ENCODE assay signal across 9 mouse cellular contexts in genomic region chr12:106658317-106658716, GRCm38 (mm10).
DNase-seq lines count a peak whose midpoint lies in the region; ATAC-seq lines count a peak whose summit lies in the region.
"Had no signal": no experiment of that assay in that cellular context is flagged by ENCODE, and none has a peak within 500 bp of the region (broad histone marks: within the 10 kb centered on the region; RNA-seq: fewer than 3 reads in every experiment).

No protein-coding gene starts in this region.

- no peak for ATAC-seq in CD4-positive, CD25-positive, alpha-beta regulatory T cell, adult 4 months

- peak; percentile 36 for DNase-seq in CD4-positive, CD25-positive, alpha-beta regulatory T cell, adult 2 months (ENCODE audit: low read depth, low spot score)
- peak; percentile 6 for DNase-seq in lung, postnatal 10 days
- no peak for DNase-seq in lung, postnatal 14 days
- DNase-seq in lung, postnatal 4 days: peak; percentile 25 to 36
- DNase-seq in thymus, postnatal 25 days: peak; percentile 67
- DNase-seq in B cell, adult 2 months: no peak
- no peak for DNase-seq in cerebellum, postnatal 14 days
- DNase-seq: kidney, adult 9 months had no signal

Comparison
In these comparisons a context has a peak if more than half of its experiments do, and no peak if none do; other contexts are left out.
1. DNase-seq: peak in CD4-positive, CD25-positive, alpha-beta regulatory T cell, adult 2 months (single experiment), lung, postnatal 10 days (single experiment), lung, postnatal 4 days (2 of 2) and thymus, postnatal 25 days (single experiment); none in lung, postnatal 14 days (single experiment), B cell, adult 2 months (0 of 2) and cerebellum, postnatal 14 days (0 of 2).